Mouse (Mus musculus) Patski (cell line): ENCODE measurements around the gene Apol6. TPM values are rescaled to one million over a fixed set of nuclear protein-coding genes. Genes with fewer than 3 reads are reported as not detected.

ENCODE experiments used
- ATAC-seq: fragments of 100-300 bp; one replicate; pipeline ENCODE4 v1.8.0; 2021
- CTCF ChIA-PET: fragments of 350-600 bp; sonication (Branson Sonifier 250); formaldehyde crosslinking; loops from one replicate; lab custom pipeline; 2022; ENCODE audit warnings: inconsistent platforms; lab: Charles Lee
- POLR2A ChIA-PET: fragments of 350-600 bp; sonication (Branson Sonifier 250); formaldehyde crosslinking; loops from one replicate; lab custom pipeline; 2022; ENCODE audit warnings: antibody characterized with exemption, inconsistent platforms; lab: Charles Lee
- DNase-seq: peaks from one replicate; pipeline ENCODE4 v3.0.0-alpha.2; 2011; ENCODE audit warnings: low read depth, low spot score
- H3K27me3 ChIP-seq: fragments of 371-371 bp; one replicate; pipeline ENCODE4 v1.5.1; 2021
- CTCF ChIP-seq: fragments of 100-300 bp; IDR thresholded peaks from one replicate; pipeline ENCODE4 v1.5.1; 2021
- in situ Hi-C: fragments of 300-500 bp; cut with MboI; formaldehyde crosslinking; loops from 3 replicates; pipeline ENCODE4 v1.11.1; 2018; ENCODE audit warnings: low pct_unique_long_range_greater_than_20kb, mixed read lengths
- polyA plus RNA-seq: library from polyadenylated mRNA; unstranded; gene quantifications from one replicate; pipeline ENCODE4 v1.2.3, GENCODE M21; 2021

Apol6 gene
- polyA plus RNA-seq, 1 experiment from 2014 or later = 0.05 TPM

- CTCF ChIA-PET = interaction anchor here (1.1 kb wide), 1 partner anchor 10 kb away, joined by 4 read pairs; no protein-coding TSS in a partner anchor
- ATAC-seq (peak; percentile 9), DNase-seq (no peak)
- TF ChIP-seq CTCF = peak; percentile 47
- POLR2A ChIA-PET = no interaction called here
- in situ Hi-C loops = no loop called here
- H3K27me3 ChIP-seq = no peaks in the 10 kb centered on the region
Observed at GRCm38 (mm10) chr15:77068439-77068861, 23.9 kb downstream of the Apol6 start.

- DNase-seq = no peak
- TF ChIP-seq CTCF = no peak
- CTCF ChIA-PET = interaction anchor here (1.1 kb wide), 1 partner anchor 10 kb away, joined by 4 read pairs; no protein-coding TSS in a partner anchor
- POLR2A ChIA-PET = no interaction called here
- no peak for ATAC-seq
- in situ Hi-C loops = no loop called here
- no peaks in the 10 kb centered on the region for H3K27me3 ChIP-seq
Observed at GRCm38 (mm10) chr15:77069019-77069418, 24.5 kb downstream of the Apol6 start.

GRCm38 (mm10) chr15:77070745-77071268 is 26.3 kb downstream of the Apol6 start:
- no peaks in the 10 kb centered on the region for H3K27me3 ChIP-seq
- ChIA-PET POLR2A (no interaction called here), CTCF (no interaction called here)
- no peak for ATAC-seq
- no peak for TF ChIP-seq CTCF
- DNase-seq = no peak
- in situ Hi-C loops = no loop called here

- in situ Hi-C loops = no loop called here
- H3K27me3 ChIP-seq = no peaks in the 10 kb centered on the region
- TF ChIP-seq CTCF = no peak
- CTCF ChIA-PET = no interaction called here
- DNase-seq (no peak), ATAC-seq (no peak)
- POLR2A ChIA-PET = no interaction called here
Observed at GRCm38 (mm10) chr15:77071501-77071900, 27.0 kb downstream of the Apol6 start.

- in situ Hi-C loops = no loop called here
- ChIA-PET CTCF (no interaction called here), POLR2A (no interaction called here)
- ATAC-seq = no peak
- H3K27me3 ChIP-seq = no peaks in the 10 kb centered on the region
- no peak for DNase-seq
- no peak for TF ChIP-seq CTCF
Observed at GRCm38 (mm10) chr15:77072556-77073163, 28.1 kb downstream of the Apol6 start.

- ATAC-seq = peak; percentile 54
- ChIA-PET CTCF (interaction anchor here (1.0 to 3.4 kb wide), 5 partner anchors 10 to 143 kb away, joined by 3 to 13 read pairs (median 4); no protein-coding TSS in a partner anchor), POLR2A (interaction anchor here (1.5 kb wide), 1 partner anchor 13 kb away, joined by 6 read pairs; no protein-coding TSS in a partner anchor)
- H3K27me3 ChIP-seq = no peaks in the 10 kb centered on the region
- DNase-seq = no peak
- no peak for TF ChIP-seq CTCF
- in situ Hi-C loops = no loop called here
Observed at GRCm38 (mm10) chr15:77076523-77076922, 32.0 kb downstream of the Apol6 start.

- ATAC-seq = no peak
- ChIA-PET CTCF (interaction anchor here (1.5 to 3.4 kb wide), 2 partner anchors 11 to 43 kb away, joined by 5 to 13 read pairs; no protein-coding TSS in a partner anchor), POLR2A (interaction anchor here (0.6 to 1.5 kb wide), 2 partner anchors 12 to 199 kb away, joined by 4 to 6 read pairs; no protein-coding TSS in a partner anchor)
- no peaks in the 10 kb centered on the region for H3K27me3 ChIP-seq
- no peak for TF ChIP-seq CTCF
- no peak for DNase-seq
- in situ Hi-C loops = no loop called here
Observed at GRCm38 (mm10) chr15:77077906-77078305, 33.4 kb downstream of the Apol6 start.

- no peaks in the 10 kb centered on the region for H3K27me3 ChIP-seq
- TF ChIP-seq CTCF = no peak
- ChIA-PET POLR2A (interaction anchor here (0.6 kb wide), 1 partner anchor 198 kb away, joined by 4 read pairs; no protein-coding TSS in a partner anchor), CTCF (interaction anchor here (1.1 to 3.4 kb wide), 3 partner anchors 10 to 42 kb away, joined by 4 to 13 read pairs (median 5); no protein-coding TSS in a partner anchor)
- DNase-seq (no peak), ATAC-seq (no peak)
- in situ Hi-C loops = no loop called here
Observed at GRCm38 (mm10) chr15:77078786-77079185, 34.3 kb downstream of the Apol6 start.

- H3K27me3 ChIP-seq = no peaks in the 10 kb centered on the region
- ChIA-PET CTCF (interaction anchor here (1.1 to 3.4 kb wide), 2 partner anchors 9 to 10 kb away, joined by 4 to 13 read pairs; no protein-coding TSS in a partner anchor), POLR2A (no interaction called here)
- ATAC-seq = no peak
- TF ChIP-seq CTCF = no peak
- no peak for DNase-seq
- in situ Hi-C loops = no loop called here
Observed at GRCm38 (mm10) chr15:77079256-77079822, 34.8 kb downstream of the Apol6 start.

- POLR2A ChIA-PET = no interaction called here
Observed at GRCm38 (mm10) chr15:77079890-77080361, 35.4 kb downstream of the Apol6 start.

More at GRCm38 (mm10) chr15:77079890-77080361, 35.4 kb downstream of the Apol6 start:
- in situ Hi-C loops = no loop called here
- CTCF ChIA-PET = no interaction called here
- H3K27me3 ChIP-seq = no peaks in the 10 kb centered on the region
- no peak for TF ChIP-seq CTCF
- ATAC-seq = no peak
- DNase-seq = no peak
